Mouse (Mus musculus): ENCODE results near the gene Lyst. TPM values are rescaled to one million over a fixed set of nuclear protein-coding genes. Genes with fewer than 3 reads are reported as not detected.
"Not testable (repeated sequence)": the region's sequence is repeated elsewhere in the genome, so short reads cannot be mapped to it uniquely, and the experiment has no call there.

Gene Lyst
- polyA plus RNA-seq, 1 experiment from 2014 or later, result 4.6 TPM

DNA sequence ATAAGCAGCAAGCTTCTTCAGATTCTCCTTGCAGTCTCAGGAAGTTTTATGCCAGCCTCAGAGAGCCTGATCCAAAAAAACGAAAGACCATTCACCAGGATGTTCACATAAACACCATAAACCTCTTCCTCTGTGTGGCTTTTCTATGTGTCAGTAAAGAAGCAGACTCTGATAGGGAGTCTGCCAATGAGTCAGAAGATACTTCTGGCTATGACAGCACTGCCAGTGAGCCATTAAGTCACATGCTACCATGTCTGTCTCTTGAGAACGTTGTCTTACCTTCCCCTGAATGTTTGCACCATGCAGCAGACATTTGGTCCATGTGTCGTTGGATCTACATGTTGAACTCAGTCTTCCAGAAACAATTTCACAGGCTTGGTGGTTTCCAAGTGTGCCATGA is 47.4 kb downstream of the Lyst start:
- Histone ChIP-seq H3K36me3 (ENCODE audit: control insufficient read depth, insufficient read depth) (peaks cover 3% of the 10 kb centered on the region), H3K4me2 (ENCODE audit: low read depth, low read length) (no peak overlapping the region), H3K27ac (ENCODE audit: low read length) (no peak overlapping the region), H3K4me3 (ENCODE audit: low read depth, low read length) (no peak overlapping the region), H3K9ac (ENCODE audit: low read depth, low read length) (no peak overlapping the region), H3K9me3 (replicated peaks; ENCODE audit: control insufficient read depth, low read length) (no peaks in the 10 kb centered on the region), H3K4me1 (ENCODE audit: control insufficient read depth, low read depth, low read length) (no peaks in the 10 kb centered on the region), H3K27me3 (ENCODE audit: control insufficient read depth, insufficient read depth, low read depth, low read length) (no peaks in the 10 kb centered on the region)
- ATAC-seq (ENCODE audit: low read depth), result no peak
- WGBS (ENCODE audit: insufficient replicate concordance), result 60% methylated on average over 3 of the region's 3 CpGs

DNA sequence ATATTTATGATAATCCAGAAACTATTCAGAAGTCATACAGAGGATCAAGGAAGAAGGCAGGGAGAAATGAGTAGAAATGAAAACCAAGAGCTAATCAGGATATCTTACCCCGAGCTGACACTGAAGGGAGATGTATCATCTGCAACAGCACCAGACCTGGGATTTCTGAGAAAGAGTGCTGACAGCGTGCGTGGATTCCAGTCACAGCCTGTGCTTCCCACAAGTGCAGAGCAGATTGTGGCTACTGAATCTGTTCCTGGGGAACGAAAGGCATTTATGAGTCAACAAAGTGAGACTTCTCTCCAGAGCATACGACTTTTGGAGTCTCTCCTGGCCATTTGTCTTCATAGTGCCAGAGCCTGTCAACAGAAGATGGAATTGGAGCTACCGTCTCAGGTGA is 47.8 kb downstream of the Lyst start:
- no peaks in the 10 kb centered on the region for H3K9me3 ChIP-seq (replicated peaks; ENCODE audit: control insufficient read depth, low read length)
- no peak for ATAC-seq (ENCODE audit: low read depth)
- WGBS (ENCODE audit: insufficient replicate concordance), result 73% methylated on average over 6 of the region's 6 CpGs
- no peak overlapping the region for H3K9ac ChIP-seq (ENCODE audit: low read depth, low read length)
- H3K4me3 ChIP-seq (ENCODE audit: low read depth, low read length), result no peak overlapping the region
- H3K4me2 ChIP-seq (ENCODE audit: low read depth, low read length), result no peak overlapping the region
- H3K36me3 ChIP-seq (ENCODE audit: control insufficient read depth, insufficient read depth), result peaks cover 3% of the 10 kb centered on the region
- no peaks in the 10 kb centered on the region for H3K4me1 ChIP-seq (ENCODE audit: control insufficient read depth, low read depth, low read length)
- H3K27ac ChIP-seq (ENCODE audit: low read length), result no peak overlapping the region
- no peaks in the 10 kb centered on the region for H3K27me3 ChIP-seq (ENCODE audit: control insufficient read depth, insufficient read depth, low read depth, low read length)

DNA sequence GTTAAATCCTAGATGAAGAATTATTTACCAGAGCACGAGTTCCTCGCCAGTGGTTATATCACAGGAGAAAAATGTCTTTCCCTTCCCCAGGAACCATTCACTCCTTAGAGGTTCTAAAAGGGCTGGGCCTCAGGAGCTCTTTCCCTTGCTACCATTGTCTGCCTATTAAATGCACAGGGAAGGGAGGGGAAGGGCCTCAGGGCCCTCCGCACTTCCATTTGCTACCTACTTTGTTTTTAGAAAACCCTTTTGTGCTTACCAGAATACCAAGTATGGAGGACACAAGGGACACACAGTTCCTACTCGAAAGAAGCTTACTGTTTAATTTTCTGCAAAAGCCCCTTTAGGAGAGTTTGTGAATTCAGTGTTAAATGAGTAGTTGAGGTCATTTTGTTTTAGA is 48.5 kb downstream of the Lyst start:
- Histone ChIP-seq H3K4me3 (ENCODE audit: low read depth, low read length) (no peak overlapping the region), H3K4me2 (ENCODE audit: low read depth, low read length) (no peak overlapping the region), H3K36me3 (ENCODE audit: control insufficient read depth, insufficient read depth) (peaks cover 3% of the 10 kb centered on the region), H3K9me3 (replicated peaks; ENCODE audit: control insufficient read depth, low read length) (no peaks in the 10 kb centered on the region), H3K9ac (ENCODE audit: low read depth, low read length) (no peak overlapping the region), H3K4me1 (ENCODE audit: control insufficient read depth, low read depth, low read length) (no peaks in the 10 kb centered on the region), H3K27ac (ENCODE audit: low read length) (no peak overlapping the region), H3K27me3 (ENCODE audit: control insufficient read depth, insufficient read depth, low read depth, low read length) (no peaks in the 10 kb centered on the region)
- no peak for ATAC-seq (ENCODE audit: low read depth)
- WGBS (ENCODE audit: insufficient replicate concordance), result 66% methylated on average over 4 of the region's 4 CpGs

DNA sequence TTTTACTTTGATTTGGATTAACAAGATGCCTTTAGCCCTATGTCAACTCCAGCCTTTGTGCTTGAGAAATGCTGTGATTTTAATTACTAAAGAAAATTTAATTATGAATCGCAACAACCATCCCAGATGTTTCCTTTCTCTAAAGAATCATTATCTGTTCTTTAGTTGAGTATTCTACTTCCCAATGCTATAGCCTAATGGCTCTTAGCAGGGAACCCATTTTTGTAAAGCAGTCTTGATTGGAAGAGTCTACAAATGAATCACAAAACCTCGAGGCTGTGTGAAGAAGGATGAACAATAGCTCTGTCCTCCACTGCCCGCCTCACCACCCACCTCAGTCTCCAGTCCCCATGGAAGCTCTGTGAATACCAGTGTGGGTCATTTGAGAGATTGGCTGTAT is 57.1 kb downstream of the Lyst start:
- H3K27ac ChIP-seq (ENCODE audit: low read length), result no peak overlapping the region
- WGBS (ENCODE audit: insufficient replicate concordance), result 65% methylated on average over 3 of the region's 3 CpGs
- no peak overlapping the region for H3K9ac ChIP-seq (ENCODE audit: low read depth, low read length)
- peaks cover 4% of the 10 kb centered on the region; the same call in 1 of the 2 replicates for H3K36me3 ChIP-seq (ENCODE audit: control insufficient read depth, insufficient read depth)
- no peak overlapping the region for H3K4me2 ChIP-seq (ENCODE audit: low read depth, low read length)
- ATAC-seq (ENCODE audit: low read depth), result no peak
- H3K27me3 ChIP-seq (ENCODE audit: control insufficient read depth, insufficient read depth, low read depth, low read length), result no peaks in the 10 kb centered on the region
- no peaks in the 10 kb centered on the region for H3K4me1 ChIP-seq (ENCODE audit: control insufficient read depth, low read depth, low read length)
- H3K9me3 ChIP-seq (replicated peaks; ENCODE audit: control insufficient read depth, low read length), result no peaks in the 10 kb centered on the region
- no peak overlapping the region for H3K4me3 ChIP-seq (ENCODE audit: low read depth, low read length)

DNA sequence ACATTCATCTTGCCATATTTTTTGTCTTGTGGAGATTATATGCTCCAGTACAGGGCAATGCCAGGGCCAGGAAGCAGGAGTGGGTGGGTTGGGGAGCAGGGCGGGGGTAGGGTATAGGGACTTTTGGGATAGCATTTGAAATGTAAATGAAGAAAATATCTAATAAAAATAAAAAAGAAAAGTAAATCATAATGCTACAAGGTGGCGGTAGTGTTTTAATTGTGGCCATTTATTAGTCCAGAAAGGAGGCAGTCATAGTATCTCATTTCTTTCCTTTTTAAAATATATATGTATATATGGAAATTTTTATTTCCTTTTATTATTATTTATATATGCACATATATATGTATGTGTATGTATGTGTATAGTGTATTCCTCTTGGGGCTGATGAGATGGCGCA is 65.3 kb downstream of the Lyst start:
- 73% methylated on average over 3 of the region's 3 CpGs for WGBS (ENCODE audit: insufficient replicate concordance)
- no peak for ATAC-seq (ENCODE audit: low read depth)

DNA sequence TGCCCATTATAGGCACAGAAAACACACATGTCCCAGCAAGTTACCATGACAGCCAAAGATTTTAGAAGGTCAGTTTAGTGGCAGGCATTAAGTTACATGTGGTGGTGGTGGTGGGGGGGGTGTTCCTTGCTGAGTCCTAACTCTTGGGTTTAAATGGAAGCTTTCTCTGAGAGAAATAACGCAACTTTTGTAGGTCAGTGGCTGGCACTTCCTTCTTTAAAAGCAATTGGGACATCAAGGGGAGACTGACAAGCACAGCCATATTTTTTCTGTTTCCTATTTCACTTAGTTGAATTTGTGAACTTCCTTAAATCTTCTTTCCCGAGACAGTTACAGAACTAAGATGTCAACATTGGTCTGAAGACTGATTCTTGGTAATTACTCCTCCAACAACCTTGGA is 75.9 kb downstream of the Lyst start:
- H3K27me3 ChIP-seq (ENCODE audit: control insufficient read depth, insufficient read depth, low read depth, low read length); H3K27ac ChIP-seq (ENCODE audit: low read length); H3K4me1 ChIP-seq (ENCODE audit: control insufficient read depth, low read depth, low read length); H3K9me3 ChIP-seq (replicated peaks; ENCODE audit: control insufficient read depth, low read length); H3K4me3 ChIP-seq (ENCODE audit: low read depth, low read length); H3K4me2 ChIP-seq (ENCODE audit: low read depth, low read length); H3K9ac ChIP-seq (ENCODE audit: low read depth, low read length); ATAC-seq (ENCODE audit: low read depth); H3K36me3 ChIP-seq (ENCODE audit: control insufficient read depth, insufficient read depth): not testable (repeated sequence)
- WGBS (ENCODE audit: insufficient replicate concordance), result 34% methylated on average over 2 of the region's 2 CpGs

More for the DNA sequence above, 65.3 kb downstream of the Lyst start:
- Histone ChIP-seq H3K9ac (ENCODE audit: low read depth, low read length) (no peak overlapping the region), H3K4me1 (ENCODE audit: control insufficient read depth, low read depth, low read length) (no peaks in the 10 kb centered on the region), H3K27ac (ENCODE audit: low read length) (no peak overlapping the region), H3K27me3 (ENCODE audit: control insufficient read depth, insufficient read depth, low read depth, low read length) (no peaks in the 10 kb centered on the region), H3K9me3 (replicated peaks; ENCODE audit: control insufficient read depth, low read length) (no peaks in the 10 kb centered on the region), H3K4me3 (ENCODE audit: low read depth, low read length) (no peak overlapping the region), H3K4me2 (ENCODE audit: low read depth, low read length) (no peak overlapping the region), H3K36me3 (ENCODE audit: control insufficient read depth, insufficient read depth) (peaks cover 3% of the 10 kb centered on the region; the same call in 1 of the 2 replicates)

DNA sequence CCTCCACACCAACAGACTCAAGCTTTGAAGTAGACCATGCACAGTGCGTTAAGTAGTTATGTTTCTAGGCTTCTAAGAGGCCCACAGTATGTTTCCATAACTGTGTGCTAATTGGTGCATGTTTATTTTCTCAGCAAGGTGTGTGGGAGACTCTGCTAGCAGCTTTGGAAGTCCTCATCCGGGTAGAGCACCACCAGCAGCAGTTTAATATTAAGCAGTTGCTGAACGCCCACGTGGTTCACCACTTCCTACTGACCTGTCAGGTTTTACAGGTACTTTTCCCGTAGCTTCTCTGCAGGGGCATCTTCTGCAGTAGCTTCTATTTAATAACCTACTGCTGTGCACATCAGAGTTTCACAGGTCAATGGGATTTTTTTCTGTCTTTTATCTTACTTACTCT is 80.5 kb downstream of the Lyst start:
- no peak for ATAC-seq (ENCODE audit: low read depth)
- 58% methylated on average over 5 of the region's 5 CpGs for WGBS (ENCODE audit: insufficient replicate concordance)

DNA sequence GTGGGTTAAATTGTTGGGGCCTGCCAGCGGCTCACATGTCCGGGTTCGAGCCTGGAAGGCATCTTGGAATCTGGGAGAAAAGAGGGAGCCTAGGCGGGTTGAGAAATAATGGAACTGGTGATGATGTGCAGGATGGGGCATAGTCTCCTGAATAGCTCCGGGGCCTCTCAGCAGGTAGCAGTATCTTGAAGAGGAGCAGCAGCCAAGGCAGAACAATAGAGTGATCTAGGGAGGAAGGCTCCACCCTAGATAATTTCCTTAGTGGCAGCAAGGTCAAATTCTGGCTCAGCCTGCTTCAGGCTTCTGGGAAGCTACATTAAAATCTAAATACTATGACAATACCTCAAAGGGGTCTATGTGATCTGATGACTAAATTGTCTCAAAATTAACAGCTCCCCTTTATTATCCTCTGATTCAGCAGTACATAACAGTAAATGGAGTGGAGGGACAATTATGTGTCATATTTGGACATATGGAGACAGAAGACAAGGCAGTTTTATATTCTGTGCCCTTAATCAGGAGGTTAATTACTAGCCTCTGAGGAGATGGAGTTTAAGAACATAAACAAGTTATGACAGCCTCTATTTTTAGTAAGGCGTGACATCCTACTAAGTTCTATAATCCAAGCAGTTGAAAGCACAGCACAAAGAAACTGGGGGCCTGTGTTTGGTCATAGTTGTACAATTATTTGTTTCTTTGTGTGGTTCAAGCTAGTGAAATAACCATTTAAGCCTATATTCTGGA is 81.6 kb downstream of the Lyst start:
- H3K27me3 ChIP-seq (ENCODE audit: control insufficient read depth, insufficient read depth, low read depth, low read length), result no peaks in the 10 kb centered on the region
- H3K36me3 ChIP-seq (ENCODE audit: control insufficient read depth, insufficient read depth), result peaks cover 6% of the 10 kb centered on the region
- WGBS (ENCODE audit: insufficient replicate concordance), result 65% methylated on average over 6 of the region's 6 CpGs
- no peak overlapping the region for H3K4me3 ChIP-seq (ENCODE audit: low read depth, low read length)
- H3K9me3 ChIP-seq (replicated peaks; ENCODE audit: control insufficient read depth, low read length), result no peaks in the 10 kb centered on the region
- no peak overlapping the region for H3K4me2 ChIP-seq (ENCODE audit: low read depth, low read length)
- no peak overlapping the region for H3K27ac ChIP-seq (ENCODE audit: low read length)
- no peak overlapping the region for H3K9ac ChIP-seq (ENCODE audit: low read depth, low read length)
- H3K4me1 ChIP-seq (ENCODE audit: control insufficient read depth, low read depth, low read length), result no peaks in the 10 kb centered on the region
- ATAC-seq (ENCODE audit: low read depth), result no peak

More for the DNA sequence above, 80.5 kb downstream of the Lyst start:
- Histone ChIP-seq H3K27ac (ENCODE audit: low read length) (no peak overlapping the region), H3K36me3 (ENCODE audit: control insufficient read depth, insufficient read depth) (peaks cover 8% of the 10 kb centered on the region), H3K9ac (ENCODE audit: low read depth, low read length) (no peak overlapping the region), H3K9me3 (replicated peaks; ENCODE audit: control insufficient read depth, low read length) (no peaks in the 10 kb centered on the region), H3K4me3 (ENCODE audit: low read depth, low read length) (no peak overlapping the region), H3K4me1 (ENCODE audit: control insufficient read depth, low read depth, low read length) (no peaks in the 10 kb centered on the region), H3K4me2 (ENCODE audit: low read depth, low read length) (no peak overlapping the region), H3K27me3 (ENCODE audit: control insufficient read depth, insufficient read depth, low read depth, low read length) (no peaks in the 10 kb centered on the region)

DNA sequence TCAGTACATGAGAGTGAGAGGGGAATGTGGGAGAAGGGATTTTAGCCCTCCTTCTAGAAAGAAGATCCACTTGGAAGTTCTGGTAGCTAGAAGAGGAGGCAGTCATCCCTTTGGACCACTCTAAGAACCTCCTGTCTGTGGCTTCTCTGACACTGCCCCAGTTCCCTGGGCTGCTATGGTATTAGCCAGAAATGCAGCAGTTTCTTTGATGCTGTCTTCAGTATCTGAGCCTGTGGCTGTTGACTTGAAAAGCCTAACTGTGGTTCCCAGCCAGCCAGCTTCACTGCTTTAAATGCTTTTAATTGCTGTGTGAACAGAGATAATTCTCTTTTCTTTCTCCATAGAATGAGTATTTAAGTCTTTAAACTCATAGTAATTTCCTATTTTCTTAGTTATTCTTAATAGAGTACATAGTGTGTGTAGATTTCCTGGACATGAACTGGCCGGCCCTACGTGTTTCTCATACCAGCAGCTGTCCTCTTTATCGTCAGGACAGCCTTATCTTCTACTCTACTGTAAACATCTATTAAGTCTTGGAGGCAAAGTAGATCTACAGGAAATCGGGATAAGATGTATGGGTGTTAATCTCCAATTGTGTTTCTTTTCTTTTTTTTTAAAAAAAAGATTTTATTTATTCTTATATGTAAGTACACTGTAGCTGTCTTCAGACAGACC is 84.6 kb downstream of the Lyst start:
- ATAC-seq (ENCODE audit: low read depth), result no peak
- 70% methylated on average over 4 of the region's 4 CpGs for WGBS (ENCODE audit: insufficient replicate concordance)
- no peaks in the 10 kb centered on the region for H3K27me3 ChIP-seq (ENCODE audit: control insufficient read depth, insufficient read depth, low read depth, low read length)

More for the DNA sequence above, 84.6 kb downstream of the Lyst start:
- H3K4me2 ChIP-seq (ENCODE audit: low read depth, low read length), result no peak overlapping the region
- H3K4me1 ChIP-seq (ENCODE audit: control insufficient read depth, low read depth, low read length), result no peaks in the 10 kb centered on the region
- H3K36me3 ChIP-seq (ENCODE audit: control insufficient read depth, insufficient read depth), result peaks cover 8% of the 10 kb centered on the region; the same call in 1 of the 2 replicates
- no peak overlapping the region for H3K4me3 ChIP-seq (ENCODE audit: low read depth, low read length)
- no peak overlapping the region for H3K9ac ChIP-seq (ENCODE audit: low read depth, low read length)
- no peak overlapping the region for H3K27ac ChIP-seq (ENCODE audit: low read length)
- H3K9me3 ChIP-seq (replicated peaks; ENCODE audit: control insufficient read depth, low read length), result no peaks in the 10 kb centered on the region
